Mouse (Mus musculus) splenic B cell, adult 2 months (primary cell): ENCODE measurements around the gene Mapk7.

Source experiments
- DNase-seq: peaks from one replicate; pipeline ENCODE4 v3.0.0-alpha.2; 2011; ENCODE audit warnings: low read depth, low spot score
- H3K27me3 ChIP-seq: 2 replicates; pipeline ENCODE4 v1.6.1; 2012; ENCODE audit warnings: mild to moderate bottlenecking, low read length, moderate library complexity, mixed read lengths; ENCODE audit not compliant: control insufficient read depth, poor library complexity, insufficient read depth, severe bottlenecking
- H3K36me3 ChIP-seq: 2 replicates; pipeline ENCODE4 v1.6.1; 2012; ENCODE audit warnings: mild to moderate bottlenecking, low read length, moderate library complexity, mixed read lengths; ENCODE audit not compliant: control insufficient read depth, poor library complexity, insufficient read depth, severe bottlenecking

The Mapk7 gene

GRCm38 (mm10) chr11:61449499-61450292 lies 44.5 kb downstream of the Mapk7 start:
- no peaks in the 10 kb centered on the region for H3K27me3 ChIP-seq
- H3K36me3 ChIP-seq = no peaks in the 10 kb centered on the region
- no peak for DNase-seq

GRCm38 (mm10) chr11:61448599-61449225 lies 45.5 kb downstream of the Mapk7 start:
- no peak for DNase-seq
- Histone ChIP-seq H3K36me3 (no peaks in the 10 kb centered on the region), H3K27me3 (no peaks in the 10 kb centered on the region)

GRCm38 (mm10) chr11:61448041-61448440 lies 46.2 kb downstream of the Mapk7 start:
- DNase-seq = no peak
- Histone ChIP-seq H3K27me3 (no peaks in the 10 kb centered on the region), H3K36me3 (no peaks in the 10 kb centered on the region)

- H3K27me3 ChIP-seq = no peaks in the 10 kb centered on the region
- no peak for DNase-seq
- no peaks in the 10 kb centered on the region for H3K36me3 ChIP-seq
Observed at GRCm38 (mm10) chr11:61447296-61447695, 46.9 kb downstream of the Mapk7 start.

DNA sequence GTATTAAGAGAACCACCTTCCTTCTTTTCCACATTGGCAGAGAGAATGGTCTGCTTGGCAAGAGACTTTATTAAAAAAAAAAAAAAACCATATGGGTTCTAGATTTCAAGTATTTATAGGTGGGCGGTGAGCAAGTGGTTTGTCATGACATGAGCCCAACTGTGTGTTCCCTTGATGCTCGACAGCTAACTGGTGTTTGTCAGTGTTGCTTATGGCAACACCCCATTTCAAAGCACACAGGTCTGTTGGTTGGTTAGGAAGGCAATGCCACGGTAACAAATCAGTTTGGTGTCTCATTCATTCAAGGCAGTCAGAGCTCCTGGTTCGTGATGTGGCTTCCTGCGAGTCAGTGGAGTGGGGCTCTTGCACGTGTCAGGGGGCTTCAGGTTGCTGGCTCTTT lies 50.4 kb downstream of the Mapk7 start:
- Histone ChIP-seq H3K36me3 (no peaks in the 10 kb centered on the region), H3K27me3 (no peaks in the 10 kb centered on the region)
- no peak for DNase-seq

- DNase-seq = no peak
- H3K27me3 ChIP-seq = no peaks in the 10 kb centered on the region
- H3K36me3 ChIP-seq = no peaks in the 10 kb centered on the region
Observed at GRCm38 (mm10) chr11:61441670-61442069, 52.5 kb downstream of the Mapk7 start.

DNA sequence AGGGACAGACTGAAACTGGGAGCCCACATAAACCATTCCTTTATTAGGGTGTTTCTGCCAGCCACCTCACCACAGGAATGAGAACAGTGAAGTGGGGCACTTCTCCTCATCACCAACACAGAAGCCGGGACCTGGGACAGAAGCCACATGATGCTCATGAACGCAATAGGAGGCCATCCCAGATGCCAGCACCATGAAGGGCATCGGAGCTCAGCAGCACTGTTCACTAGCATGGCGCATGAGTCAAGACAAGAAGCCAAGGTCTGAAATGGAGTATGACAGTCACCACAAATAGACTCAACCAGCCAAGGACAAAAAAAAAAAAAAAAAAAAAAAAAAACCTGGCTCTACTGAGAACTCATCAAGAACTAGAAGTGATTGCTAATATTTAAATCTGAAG lies 53.8 kb downstream of the Mapk7 start:
- Histone ChIP-seq H3K27me3 (no peaks in the 10 kb centered on the region), H3K36me3 (no peaks in the 10 kb centered on the region)
- no peak for DNase-seq

DNA sequence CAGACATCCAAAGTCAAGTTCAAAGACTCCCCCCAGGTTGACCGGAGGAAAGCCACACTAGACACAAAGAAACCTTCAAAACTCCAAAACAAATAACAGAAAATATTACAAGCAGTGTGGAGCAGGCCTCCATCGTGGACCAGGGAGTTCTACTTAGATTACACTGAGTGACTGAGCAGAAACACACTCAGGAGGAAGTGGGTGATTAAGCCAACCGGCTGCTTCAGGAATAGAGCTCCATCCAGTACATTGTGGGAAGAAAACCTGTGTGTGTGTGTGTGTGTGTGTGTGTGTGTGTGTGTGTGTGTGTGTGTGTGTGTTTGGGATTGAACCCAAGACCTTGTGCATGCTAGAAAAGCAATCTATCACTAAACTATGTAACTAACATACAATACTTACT lies 55.0 kb downstream of the Mapk7 start:
- Histone ChIP-seq H3K36me3 (no peaks in the 10 kb centered on the region), H3K27me3 (no peaks in the 10 kb centered on the region)
- DNase-seq = no peak
